Mouse (Mus musculus) ES-E14 (cell line): ENCODE results near the gene Ypel1.

ENCODE experiments used
- CHD2 ChIP-seq: IDR thresholded peaks from 2 replicates; pipeline ENCODE4 v1.6.1; 2014; ENCODE audit warnings: mild to moderate bottlenecking, low read depth, low read length, inconsistent platforms
- HCFC1 ChIP-seq: IDR thresholded peaks from 2 replicates; pipeline ENCODE4 v1.6.1; 2012; ENCODE audit warnings: low read length, inconsistent platforms, borderline replicate concordance; ENCODE audit not compliant: insufficient read depth
- MAFK ChIP-seq: IDR thresholded peaks from 2 replicates; pipeline ENCODE4 v1.6.1; 2014; ENCODE audit warnings: mild to moderate bottlenecking, low read depth, low read length, inconsistent platforms; ENCODE audit not compliant: insufficient read depth
- ZC3H11A ChIP-seq: IDR thresholded peaks from 2 replicates; pipeline ENCODE4 v1.6.1; 2012; ENCODE audit warnings: low read depth, mild to moderate bottlenecking, inconsistent platforms, low read length, borderline replicate concordance
- ZNF384 ChIP-seq: IDR thresholded peaks from 2 replicates; pipeline ENCODE4 v1.6.1; 2012; ENCODE audit warnings: low read depth, low read length, inconsistent platforms

- TF ChIP-seq MAFK (no peak), CHD2 (no peak), HCFC1 (no peak), ZC3H11A (no peak), ZNF384 (no peak)
These were observed 54.8 kb downstream of the Ypel1 start for GRCm38 (mm10) chr16:17124119-17124870.
